Mouse (Mus musculus): ENCODE measurements around the gene Nmnat3.

Gene Nmnat3

DNA sequence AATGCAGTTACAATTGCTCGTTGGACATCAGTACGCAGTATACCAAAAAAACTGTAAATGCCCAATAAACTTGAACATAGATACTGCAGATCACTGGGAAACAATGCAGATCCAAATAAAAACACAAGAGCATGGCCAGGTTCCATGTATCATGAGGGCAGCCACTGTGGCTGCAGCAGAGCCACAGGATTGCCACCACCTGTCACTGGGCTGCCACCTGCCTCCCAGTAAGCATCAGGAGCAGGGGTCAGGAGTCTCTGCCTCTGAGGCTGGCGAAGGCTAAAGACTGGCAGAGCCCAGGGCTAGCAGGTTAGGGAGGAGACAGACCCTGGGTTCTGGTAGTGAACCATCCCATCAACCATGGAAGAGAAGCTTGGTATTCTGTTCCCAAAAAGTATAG lies 67.7 kb downstream of the Nmnat3 start:
- no peak for DNase-seq (ENCODE audit: low spot score in 2 of 2)

DNA sequence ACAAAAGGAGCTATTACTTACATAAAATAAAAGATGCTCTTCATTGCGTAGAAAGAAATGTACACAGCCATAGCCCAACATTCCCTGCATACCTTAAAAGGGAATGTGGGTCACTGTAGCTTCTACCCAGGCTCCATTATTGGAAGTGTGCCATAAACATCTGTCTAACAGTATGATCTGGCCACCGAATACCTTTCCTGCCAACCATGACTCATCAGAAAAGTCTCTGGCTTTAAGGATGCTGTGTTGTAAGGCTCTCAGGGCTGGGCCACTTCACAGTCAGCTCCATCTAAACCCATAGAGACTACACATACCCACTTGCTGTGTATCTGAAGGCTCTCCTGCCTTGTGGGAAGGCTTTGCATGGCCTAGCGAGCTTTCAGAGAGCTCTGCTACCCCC lies 73.8 kb downstream of the Nmnat3 start:
- no peak for DNase-seq (ENCODE audit: low spot score in 2 of 2)

DNA sequence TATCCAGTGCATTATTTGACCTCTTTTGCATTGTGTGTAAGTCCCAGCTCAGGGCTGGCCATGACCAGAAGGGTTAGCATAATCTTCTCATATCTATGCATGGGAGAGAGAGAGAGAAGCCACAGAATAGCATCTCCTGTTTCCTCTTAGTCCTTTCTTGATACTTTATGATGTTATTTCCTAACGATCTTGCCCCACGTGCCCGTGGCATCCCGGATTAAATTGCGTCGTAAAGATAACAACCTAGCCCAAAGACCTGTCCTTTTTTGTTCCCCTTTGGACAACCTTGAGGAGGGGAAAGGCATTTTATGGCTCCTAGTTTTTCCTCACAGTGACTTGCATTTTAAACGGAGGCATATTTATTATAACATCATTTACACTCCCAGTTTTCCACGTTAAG lies 78.8 kb downstream of the Nmnat3 start:
- DNase-seq (ENCODE audit: low spot score in 2 of 2): no peak

DNA sequence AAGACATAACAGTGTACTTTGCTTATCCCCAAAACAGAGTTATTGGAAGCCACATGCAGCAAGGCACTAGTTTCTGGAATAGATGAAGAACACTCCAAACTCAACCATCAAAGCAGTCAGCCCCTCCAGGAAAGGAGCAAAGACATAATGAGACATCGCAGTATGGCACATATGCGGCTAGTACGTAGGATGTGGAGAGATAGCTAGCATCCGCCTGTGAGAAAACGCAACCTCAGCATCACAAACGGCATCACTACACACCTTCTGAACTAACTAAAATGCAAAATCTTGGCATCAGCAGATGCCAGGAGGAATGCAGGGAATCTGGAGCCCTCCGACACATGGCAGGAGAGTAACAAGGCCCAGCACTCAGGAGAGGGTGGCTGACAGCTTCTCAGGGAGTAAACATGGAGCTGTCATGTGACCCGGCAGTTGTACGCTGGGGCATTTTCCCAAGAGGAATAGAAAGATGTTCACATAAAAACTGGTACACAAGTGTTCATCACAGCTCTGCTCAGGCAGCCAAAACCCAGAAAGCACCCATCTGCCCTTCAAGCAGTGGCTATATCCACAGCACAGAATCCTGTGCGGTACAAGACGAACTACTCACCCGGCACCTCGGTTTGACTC lies 80.2 kb downstream of the Nmnat3 start:
- DNase-seq (ENCODE audit: low spot score in 2 of 2): peak in 1 of 2 experiments; percentile 40

DNA sequence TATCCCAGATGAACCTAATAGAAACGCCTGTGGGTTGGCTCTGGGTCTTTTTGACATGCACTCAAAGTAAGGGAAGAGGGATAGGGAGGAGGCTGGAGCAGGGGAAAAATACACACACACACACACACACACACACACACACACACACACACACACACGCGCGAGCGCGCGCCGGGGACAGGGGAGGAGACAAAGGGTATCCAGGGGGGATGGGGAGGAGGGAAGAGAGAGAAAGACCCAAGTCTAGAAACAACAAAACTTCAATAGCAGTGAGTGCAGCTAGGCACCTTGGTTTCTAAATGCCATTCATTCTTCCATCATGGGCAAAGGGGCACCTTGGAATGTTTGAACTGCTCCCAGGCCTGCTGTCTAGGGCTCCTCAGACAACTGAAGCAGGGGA lies 82.5 kb downstream of the Nmnat3 start:
- no peak for DNase-seq (ENCODE audit: low spot score in 2 of 2)

DNA sequence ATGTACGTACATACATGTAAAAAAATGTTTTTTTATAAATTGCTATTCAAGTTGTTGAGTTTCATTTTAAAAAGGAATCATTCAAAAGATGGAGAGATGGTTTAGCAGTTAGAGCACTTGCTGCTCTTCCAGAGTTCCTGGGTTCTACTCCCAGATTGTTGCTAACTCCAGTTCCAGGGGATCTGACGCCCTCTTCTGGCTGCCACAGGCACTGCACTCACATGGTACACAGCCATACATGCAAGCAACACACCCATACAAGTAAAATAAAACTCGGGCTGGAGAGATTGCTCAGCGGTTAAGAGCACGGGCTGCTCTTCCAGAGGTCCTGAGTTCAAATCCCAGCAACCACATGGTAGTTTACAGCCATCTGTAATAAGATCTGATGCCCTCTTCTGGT lies 86.1 kb downstream of the Nmnat3 start:
- DNase-seq (ENCODE audit: low spot score in 2 of 2): no peak

DNA sequence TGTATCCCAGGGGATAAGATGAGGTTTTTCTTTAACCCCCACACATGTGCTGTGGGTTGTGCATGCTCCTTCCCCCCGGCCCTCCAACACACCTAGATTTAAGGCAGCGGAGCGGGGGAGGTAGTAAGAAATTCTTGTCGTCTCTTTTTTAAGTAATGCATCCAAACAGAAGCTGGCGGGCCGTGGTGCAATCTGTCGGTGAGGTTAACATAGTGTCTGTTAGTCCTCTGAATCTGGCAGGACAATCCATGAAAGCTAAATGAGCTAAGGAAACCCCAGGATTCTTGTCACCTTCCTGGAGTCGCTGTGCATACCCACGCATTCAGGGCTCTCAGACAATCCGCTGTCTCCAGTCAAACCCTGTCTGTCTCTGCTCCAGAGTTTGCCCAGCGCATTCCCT lies 87.7 kb downstream of the Nmnat3 start:
- peak in 1 of 2 experiments; percentile 50 for DNase-seq (ENCODE audit: low spot score in 2 of 2)

DNA sequence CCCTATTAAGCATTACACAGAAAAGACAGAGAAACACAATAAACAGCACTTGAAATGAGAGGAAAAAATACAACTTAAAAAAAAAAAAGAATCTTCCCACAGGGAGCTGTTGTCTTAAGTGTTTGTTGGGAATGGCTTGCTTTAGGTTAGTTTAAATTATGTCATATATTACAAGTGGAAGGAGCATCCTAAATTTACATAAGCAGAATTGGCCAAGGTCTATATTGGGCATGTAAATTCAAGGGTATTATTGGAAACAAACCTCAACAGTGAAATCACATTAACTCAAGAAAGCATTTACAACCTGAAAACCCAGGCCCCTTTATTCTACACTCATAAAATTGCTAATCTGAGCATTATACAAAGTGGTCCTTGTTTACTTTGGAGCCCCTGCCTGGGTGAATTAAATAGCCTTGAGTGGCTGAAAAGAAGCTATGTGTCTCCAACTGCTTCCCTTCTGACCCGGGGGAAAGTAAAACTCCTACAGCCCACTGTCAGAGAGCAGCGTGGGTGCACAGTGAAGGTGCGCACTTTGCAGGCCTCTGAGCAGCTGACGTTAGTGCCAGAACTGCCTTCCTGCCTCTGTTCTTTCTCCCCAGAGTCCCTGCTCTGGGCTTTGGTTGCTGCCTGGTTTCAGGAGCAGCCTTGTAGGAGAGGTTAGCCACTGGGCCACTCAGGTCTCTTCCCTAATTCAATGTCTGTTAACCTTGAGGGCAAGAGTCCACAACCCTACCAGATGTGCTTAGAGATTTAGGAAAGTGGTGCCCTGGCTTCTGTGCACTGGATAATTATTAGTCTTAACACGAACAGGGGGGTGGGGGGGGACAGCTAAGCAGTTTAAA lies 88.3 kb downstream of the Nmnat3 start:
- DNase-seq (ENCODE audit: low spot score in 2 of 2): no peak

DNA sequence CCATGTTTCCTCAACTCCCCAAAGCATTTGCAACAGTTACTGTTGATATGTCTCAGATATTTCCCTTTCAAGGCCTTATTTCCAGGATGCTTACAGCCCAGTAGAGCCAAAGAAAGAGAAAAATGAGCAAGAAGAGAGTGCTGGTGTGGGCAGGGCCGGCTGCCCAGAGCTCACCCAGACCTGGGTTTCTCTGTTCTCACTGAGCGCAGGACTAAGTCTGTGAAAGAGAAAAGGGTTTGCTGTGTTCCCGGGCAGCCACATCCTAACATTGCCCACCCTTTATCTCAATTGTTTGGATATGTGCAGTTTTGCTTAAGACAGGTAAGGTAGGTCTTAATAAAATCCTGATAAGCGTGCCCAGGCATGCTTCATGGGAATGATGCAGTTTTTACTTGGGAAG lies 92.5 kb downstream of the Nmnat3 start:
- no peak for DNase-seq (ENCODE audit: low spot score in 2 of 2)

DNA sequence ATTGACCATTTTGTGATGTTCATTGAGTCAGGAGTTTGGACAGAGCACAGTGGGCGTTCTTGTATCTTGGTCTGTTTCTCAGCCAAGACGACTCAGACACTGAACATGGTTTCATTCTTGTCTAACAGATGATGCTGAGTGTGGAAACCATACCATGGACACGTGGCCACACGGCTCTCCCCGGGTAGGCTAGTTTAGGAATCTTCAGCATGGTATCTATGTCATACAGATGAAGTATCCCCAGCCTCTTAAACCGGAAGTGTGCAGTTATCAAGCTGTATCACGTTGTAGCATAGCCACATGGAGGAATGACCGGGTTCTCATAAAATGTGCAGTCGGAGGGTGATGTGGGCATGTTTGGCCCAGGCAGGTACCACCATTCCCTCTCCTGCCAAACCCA lies 93.4 kb downstream of the Nmnat3 start:
- no peak for DNase-seq (ENCODE audit: low spot score in 2 of 2)

DNA sequence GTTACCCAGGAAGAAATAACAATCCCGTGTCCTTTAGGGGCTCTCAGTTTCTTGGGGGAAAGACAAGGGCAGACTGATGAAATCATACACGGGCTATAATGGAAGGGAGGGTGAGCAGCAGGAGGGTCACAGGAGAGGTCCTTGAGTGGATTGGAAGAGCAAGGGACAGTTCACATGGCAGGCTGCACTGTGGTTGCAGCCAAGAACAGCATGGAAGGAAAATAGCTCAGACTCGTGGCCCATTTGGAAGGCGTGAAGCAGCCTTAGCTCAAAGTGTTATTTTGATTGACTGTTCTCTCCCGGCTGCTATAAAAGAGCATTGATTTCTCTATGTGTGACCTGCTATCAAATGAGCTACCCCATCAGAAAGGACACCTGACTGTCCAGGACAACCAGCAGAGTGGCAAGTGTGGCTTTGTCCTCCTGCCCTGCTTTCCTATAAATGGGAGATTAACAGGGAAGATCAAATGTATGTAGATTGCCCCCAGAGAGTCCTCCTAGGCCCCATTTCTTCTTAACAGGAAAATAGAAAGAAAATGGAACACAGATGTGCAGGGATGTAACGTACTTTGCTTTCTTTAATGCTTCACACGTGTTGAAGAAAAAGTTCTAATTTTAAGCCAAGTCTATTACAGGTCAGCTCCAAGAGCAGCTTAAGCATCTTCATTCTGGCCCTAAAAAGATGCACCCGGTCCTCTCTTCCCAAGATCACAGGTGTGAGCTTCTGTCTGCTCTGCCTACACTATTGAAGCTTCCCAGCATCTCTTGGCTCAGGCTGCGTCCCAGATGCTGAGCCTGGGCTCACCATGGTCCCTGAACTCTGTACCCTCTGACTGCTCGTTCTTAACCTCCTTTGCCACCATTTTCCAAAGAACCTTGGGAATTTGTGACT lies 100.8 kb downstream of the Nmnat3 start:
- DNase-seq (ENCODE audit: low spot score in 2 of 2): peak in 1 of 2 experiments; percentile 17

DNA sequence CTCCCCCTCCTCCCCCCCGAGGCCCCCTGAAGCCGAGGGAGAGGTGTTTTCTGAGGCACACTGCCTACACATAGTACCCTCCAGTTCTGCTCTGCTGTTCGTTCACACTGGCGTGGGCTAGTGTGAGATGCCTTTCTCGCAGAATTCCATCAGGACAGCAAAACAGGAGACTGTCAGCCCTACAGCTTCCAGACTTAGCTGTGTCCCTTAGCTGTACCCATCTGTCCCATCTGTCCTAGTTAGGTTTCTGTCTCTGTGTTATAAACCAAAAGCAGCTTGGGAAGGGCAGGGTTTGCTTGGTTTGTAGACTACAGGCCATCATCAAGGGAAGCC lies 101.4 kb downstream of the Nmnat3 start:
- DNase-seq (ENCODE audit: low spot score in 2 of 2): peak; percentile 65 to 76

DNA sequence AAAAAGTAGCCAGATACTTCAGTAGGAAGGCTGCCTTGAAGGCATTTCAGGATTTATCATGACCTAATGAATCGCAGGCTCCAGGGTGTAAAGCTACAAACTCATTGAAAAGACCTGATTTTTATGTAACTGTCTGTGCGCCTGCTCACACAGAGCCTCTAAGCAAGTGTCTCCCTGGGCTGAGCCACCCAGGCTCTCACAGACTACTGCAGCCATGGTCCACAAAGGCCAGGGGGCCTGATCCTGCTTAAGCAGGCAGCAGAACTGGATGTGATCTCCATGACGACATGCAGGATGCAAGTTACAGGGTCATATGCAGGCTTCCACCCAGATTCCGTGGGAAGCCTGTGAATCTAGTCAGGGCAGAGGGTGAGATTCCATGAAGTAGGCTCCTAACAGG lies 106.3 kb downstream of the Nmnat3 start:
- DNase-seq (ENCODE audit: low spot score in 2 of 2): no peak

DNA sequence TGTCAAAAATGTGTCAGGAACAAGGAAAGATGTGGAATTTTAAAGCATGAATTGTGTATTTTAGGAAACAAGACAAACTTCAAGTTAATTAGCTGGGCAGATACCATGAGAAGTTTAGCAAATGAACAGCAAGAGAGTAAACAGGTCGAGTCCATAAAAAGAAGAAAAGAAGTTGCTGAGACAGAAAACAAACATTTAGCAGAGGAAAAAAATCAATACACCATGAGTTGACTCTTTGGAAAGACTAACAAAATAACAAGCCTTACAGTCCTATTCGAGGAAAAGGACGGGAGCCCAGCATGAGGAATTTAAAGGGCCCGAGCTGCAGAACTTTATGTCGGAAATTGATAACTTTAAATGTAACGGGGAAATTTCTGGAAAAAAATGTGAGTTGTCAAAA lies 110.0 kb downstream of the Nmnat3 start:
- no peak for DNase-seq (ENCODE audit: low spot score in 2 of 2)

DNA sequence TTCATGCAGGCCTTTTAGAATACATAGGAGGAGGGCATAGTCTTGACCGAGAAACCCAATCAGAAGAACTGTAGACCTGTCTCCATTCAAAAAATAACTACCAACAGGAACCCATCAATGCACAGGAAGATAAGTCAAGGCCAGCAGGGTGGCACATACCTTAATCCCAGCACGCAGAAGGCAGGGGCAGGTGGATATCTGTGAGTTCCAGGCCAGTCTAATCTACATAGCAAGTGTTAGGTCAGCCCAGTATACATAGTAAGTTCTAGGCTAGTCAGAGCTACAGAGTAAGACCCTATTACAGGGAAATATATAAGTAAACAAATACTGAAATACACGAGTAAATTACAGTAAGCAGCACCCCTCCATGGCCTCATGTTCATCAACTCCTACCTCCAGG lies 110.6 kb downstream of the Nmnat3 start:
- DNase-seq (ENCODE audit: low spot score in 2 of 2): no peak

DNA sequence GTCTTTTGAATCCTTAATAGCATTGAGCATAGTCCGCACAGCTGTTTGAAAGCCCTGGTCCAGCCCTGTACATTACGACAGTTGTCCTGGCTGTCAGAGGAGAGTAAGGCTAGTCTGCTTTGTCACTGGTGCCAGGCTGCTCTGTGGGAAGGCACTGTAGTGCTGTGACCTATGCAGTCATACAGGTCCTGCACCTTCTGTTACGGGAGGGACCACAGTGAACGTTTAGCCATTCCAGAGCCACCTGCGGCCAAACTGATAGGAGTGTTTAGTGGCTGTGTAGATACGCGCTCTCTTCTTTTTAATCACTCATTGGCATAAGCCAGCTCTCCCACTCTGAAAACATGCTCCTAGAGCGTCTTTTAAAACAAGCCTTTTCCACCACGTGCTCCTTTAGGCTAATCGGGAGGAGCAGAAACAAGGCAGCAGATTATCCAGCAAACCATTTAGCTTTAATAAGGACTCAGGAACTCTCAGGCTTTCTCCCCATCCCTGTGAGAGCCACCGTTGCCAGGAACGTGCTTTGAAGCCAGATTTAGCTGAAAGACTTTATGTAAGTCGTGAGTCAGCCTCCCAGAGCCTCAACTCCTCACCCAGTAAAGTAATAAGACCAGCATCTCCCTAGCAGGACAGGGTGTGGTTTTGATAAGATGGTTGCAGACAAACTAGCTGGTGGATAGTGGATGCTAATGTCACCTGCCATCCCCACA lies 113.1 kb downstream of the Nmnat3 start:
- DNase-seq (ENCODE audit: low spot score in 2 of 2): peak; percentile 69 to 81

DNA sequence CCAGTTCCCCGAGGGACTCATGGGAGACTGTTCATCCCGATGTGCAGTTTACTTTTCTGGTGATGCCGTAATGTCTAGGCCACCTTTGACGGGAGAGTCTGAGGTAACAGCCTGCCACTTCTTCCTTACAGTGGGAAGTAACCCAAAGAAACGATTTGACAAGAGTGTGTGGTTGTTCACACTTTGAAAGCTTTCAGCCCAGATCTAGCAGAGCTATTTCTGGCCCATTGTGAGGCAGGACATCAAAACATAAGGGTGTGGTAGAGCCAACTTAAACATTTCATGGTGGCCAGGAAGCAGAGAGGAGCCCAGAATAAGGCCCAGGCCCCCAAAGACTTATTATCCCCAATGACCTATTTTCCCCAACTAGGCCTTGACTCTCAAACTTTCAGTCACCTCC lies 114.4 kb downstream of the Nmnat3 start:
- DNase-seq (ENCODE audit: low spot score in 2 of 2): no peak

DNA sequence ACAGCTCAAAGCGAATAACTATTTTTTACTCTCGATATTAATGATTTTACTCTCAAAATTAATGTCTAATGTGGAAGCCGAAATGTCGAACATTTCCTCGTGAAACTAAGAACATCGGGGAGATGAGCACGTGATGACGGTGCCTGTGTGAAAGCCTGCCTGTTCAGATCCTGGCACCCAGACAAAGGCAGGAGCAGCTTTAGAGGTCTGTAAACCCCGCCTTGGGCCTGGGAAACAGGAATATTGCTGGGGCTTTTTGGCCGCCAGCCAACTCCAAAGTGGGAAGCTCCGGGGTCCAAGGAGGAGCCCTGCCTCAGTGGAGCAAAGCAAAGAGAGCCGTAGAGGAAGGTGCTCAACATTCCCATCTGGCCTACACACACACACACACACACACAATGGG lies 120.5 kb downstream of the Nmnat3 start:
- DNase-seq (ENCODE audit: low spot score in 2 of 2): no peak

DNA sequence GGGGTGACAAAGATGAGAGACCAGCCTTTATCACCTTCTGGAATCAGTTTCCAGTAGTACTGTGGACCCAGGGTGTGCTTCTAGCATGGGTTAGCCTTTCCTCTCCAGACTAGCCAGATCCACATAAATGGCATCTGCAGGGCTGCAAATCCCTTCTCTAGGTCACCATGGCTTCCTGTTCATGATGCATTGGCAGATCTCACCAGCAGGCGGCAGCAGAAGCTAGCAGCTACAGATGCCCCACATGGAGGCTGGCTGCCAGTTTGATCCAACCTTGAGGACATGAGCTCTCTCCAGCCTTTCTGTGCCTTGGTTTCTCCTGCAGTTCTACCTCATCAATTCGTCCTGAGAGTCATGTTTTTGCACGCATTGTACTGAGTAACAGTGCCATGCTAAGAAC lies 121.9 kb downstream of the Nmnat3 start:
- DNase-seq (ENCODE audit: low spot score in 2 of 2): peak in 1 of 2 experiments; percentile 80

DNA sequence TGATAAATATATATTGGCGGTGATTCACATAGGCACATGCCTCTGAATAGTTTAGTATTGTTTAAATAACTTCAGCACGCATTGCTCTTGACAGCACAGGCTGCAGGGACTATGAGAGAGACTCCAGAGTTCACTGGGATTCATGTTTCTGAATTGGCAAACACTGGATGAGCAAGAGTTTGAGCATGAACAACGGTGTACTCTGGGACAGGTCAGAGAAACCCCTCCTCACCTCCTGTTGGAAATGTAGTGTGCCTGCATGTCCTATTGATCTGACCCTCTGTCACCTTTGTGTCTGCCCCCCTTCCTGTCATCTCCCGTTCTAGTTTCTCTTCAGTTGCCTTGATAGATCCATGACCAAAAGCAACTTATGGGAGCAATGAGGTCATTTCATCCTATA lies 128.2 kb downstream of the Nmnat3 start:
- DNase-seq (ENCODE audit: low spot score in 2 of 2): no peak

DNA sequence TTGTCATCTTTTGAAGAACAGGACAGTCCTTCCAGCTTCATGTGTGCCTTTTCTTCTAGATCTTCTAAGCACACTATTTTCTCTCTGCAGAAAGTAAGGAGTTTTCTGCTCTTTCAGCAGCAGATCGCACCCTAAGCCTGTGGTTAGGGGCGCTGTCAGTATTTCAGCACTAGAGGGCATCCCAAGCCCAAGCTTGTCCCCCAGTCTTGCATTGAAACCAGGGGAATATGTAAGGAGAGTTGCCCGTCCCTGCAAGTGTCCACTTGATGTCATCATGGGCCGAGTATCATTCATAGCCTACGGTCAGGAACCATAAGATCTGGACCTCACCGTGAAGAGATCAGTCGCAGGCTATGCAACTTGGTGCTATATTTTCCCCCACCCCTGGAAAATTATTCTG lies 130.7 kb downstream of the Nmnat3 start:
- DNase-seq (ENCODE audit: low spot score in 2 of 2): no peak

DNA sequence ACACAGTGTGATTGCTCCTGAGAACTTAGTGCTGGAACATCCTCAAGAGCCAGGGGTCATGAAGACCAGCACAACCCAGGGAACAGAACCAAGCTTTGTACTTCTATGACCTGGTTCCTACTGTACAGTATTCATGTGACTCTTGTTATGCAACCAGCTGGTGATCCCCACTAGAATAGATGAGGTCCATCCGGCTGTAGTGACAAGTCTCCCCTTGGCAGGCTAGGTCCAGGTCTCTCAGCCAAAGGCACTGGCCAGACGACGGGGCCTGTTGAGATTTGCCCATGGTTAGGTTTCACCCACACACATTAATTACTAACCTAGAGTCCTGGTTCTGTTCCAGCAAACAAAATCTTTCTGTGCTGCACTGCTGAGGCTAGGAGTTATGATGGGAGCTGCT lies 131.1 kb downstream of the Nmnat3 start:
- no peak for DNase-seq (ENCODE audit: low spot score in 2 of 2)
